Mouse (Mus musculus) right cerebral cortex, postnatal 36 days (tissue): ENCODE data around the gene Tnfrsf13b.

Experiments used
- DNase-seq, 2 experiments: peaks; one replicate each; pipeline ENCODE4 v3.0.0; 2022; ENCODE audit warnings: low spot score in 2 of 2, mixed read lengths in 1 of 2

The Tnfrsf13b gene

DNA sequence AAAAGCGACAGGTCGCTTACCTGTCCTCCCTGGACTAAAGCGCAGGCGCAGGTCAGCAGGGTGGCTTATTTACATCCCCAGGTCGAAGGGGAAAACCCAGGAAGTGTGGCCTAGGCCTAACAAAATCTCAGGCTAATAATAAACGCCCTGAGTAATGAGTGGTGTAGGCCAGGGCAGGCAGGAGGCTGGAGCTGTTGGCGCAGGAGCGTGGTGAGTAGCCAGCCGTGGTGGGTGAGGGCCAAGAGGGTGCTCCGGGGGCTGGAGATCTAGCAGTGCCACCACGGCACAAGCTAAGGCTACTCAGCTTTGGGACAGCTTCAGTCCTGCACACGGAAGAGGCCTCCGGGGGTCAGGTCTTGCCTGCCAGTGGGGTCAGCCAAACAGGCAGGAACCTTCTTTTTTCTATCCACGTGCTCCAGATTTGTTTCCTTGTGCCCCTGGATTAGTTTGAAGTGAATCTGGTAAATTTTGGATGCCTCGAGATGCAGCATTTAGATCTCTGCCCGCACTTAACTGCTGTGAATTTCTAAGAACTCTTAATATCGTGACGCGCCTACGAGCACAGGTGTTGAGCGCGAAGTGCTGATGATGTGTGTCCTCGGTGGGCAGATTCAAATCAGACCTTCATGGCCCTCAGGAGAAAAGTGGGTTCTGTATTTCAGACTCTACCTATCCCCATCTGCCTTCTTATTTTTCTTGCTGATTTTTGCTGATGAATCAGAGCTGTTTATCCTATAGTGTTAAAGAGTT is at the start of gene Tnfrsf13b:
Gene Tnfrsf13b (plus strand): TSS at position 150 of the 750 bp plus-strand sequence.
- no peak for DNase-seq

DNA sequence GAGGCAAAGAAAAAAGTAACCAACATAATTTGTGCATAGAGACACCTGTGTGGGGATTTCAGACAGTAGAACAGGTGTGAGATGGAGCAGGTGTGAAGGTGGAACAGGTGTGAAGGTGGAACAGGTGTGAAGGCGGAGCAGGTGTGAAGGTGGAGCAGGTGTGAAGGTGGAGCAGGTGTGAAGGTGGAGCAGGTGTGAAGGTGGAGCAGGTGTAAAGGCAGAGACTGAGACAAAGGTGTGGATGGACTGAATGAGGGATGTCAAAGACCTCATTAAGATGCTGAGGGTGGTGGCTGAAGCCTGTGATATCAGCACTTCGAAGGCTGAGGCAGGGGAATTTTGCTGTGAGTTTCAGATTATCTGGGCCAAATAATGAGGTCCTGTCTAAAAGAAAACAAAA is 44.9 kb upstream of the Tnfrsf13b start:
- no peak for DNase-seq

DNA sequence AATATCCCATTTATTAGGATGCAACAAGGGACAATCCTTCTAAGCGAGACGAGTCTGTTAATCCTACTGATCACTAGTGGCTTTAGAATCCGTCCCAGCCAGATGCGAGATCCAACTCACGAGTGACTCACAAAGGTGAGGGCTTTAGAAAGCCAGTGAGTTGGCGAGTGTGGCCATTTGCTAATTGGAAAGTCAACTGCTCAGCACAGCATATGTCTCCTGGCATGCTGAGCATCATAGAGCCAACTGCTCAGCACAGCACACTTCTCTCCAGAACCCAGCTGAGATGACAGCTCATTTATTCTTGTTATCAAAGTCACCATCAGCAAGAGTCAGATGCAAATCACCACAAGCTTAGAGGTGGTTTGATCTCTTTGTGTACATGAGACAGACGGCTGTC is 36.4 kb upstream of the Tnfrsf13b start:
- DNase-seq: no peak

DNA sequence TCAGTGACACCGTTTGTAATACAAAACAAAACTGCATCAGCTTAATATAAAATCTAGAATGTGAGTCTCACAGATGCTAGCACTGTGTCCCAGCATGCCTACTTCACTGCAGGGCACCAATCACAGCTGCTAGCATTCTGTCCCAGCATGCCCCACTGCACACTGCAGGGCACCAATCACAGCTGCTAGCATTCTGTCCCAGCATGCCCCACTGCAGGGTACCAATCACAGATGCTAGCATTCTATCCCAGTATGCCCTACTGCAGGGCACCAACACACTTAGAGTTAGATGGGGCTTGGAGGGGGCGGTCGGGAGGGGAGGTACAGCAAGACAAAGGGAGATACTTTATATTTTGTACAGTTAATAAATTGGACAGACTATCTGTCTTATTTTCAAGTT is 35.4 kb upstream of the Tnfrsf13b start:
- DNase-seq: no peak

DNA sequence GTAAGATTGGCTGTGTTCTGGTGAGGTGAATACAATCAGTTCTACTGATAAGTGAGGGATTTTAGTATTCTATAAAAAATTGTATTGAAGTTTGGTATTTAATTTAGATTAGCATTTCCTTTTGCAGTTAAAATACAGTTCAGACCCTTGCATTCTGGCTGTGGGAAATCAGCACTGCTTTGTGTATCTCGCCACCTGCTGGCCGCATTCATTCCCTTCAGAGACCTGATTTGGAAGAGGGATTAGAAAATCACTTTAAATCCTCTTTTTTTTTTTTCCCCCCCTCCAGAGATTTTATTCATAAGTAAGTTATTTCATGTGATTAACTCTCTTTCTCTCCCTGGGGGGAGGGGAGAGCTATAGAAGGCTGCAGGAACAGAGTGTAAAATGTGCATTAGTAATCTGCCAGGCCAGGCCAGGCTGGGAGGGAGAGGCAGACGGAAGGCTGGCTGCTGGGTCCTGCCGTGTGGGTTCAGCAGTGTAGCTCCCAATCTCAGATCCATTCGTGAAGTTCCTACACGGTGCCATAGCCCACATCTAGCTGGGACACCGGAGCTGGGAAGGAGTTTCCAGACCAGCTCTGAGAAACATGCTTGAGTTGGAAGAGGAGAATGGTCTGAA is 34.8 kb upstream of the Tnfrsf13b start:
- DNase-seq: peak; percentile 43 to 60

DNA sequence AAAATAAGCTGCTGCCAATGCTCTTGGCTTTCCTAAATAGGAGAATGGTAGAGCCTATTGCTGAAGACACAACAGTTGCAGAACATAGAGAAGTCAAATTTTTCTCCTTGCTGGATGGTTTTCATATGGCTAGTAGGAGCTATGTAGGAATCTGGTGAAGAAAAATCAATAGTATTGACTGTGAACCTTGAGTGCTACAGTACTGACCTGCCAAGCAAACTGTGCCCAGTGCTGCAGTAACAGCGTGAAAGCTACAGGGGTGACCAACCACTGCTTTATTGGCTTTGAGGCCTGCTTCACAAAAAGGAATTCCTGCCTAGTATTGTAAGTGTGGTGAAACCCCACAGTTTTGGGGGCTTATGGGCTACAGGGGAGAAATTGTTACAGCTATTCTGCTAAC is 28.5 kb upstream of the Tnfrsf13b start:
- DNase-seq: no peak

DNA sequence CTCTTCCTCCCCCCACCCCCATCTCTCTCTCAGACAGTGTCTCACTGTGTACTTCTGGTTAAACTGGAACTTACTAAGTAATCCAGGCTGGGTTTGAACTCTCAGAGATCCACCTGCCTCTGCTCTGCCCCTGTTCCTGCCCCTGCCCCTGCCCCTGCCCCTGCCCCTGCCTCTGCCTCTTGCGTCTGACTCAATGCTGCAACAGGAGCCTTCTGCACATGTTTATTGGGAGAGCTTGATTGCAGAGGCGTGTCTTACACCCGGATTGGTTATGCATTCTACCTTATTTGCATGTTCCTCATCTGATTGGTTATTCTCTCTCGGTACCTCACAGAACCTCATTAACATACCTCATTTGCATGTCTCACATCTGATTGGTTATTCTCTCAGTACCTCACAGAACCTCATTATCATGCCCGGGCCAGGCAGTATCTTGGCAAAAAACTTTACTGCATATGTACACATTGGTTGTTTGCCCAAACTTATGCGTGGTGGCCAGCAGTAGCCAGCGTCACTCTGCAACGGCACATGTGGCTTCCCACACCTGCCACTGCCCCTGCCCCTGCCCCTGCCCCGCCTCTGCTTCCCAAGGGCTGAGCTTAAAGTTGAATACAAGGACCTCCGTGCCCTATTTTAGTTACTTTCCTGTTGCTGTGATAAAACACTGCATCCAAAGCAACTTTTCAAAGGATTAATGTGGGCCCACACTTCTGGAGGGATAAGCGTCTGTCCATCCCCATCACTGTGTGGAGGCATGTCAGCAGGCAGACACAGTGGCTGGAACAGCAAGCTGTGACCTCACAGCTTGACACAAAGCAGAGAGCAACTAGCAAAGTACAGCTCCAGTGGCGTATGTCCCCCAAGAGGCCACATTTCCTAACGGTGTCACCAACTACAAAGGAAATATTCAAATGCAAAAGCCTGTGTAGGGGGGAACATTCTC is 23.9 kb upstream of the Tnfrsf13b start:
- no peak for DNase-seq

DNA sequence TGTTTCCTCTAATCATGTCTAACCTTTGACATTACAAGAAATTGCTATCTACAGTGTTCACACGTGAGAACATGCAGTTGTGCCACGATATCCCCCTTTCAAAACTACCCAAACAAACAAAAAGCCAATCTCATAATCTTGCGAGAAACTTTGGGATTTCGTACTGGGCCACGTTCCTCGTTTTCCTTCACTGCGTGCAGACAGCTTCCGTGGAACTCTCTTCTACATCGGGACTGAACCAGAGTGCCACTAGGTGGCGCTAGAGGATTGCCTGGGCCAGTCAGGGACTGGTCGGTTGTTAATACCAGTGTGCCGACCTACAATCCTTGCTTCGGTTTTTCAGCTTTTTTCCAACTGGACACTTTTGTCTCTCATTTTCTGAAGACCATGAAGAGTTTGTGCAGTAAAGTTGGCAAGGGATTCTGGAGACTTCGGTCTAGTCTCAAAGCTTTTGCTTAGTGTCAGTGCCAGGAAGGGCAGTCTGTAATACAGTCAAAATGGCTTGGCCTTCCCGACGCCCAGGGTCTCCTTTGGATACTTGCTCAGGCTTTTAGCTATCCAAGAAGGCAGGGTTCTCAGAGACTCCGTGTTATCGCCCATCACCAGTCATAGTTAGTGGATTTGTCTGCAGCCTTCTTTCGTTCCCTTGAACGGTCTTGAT is 22.2 kb upstream of the Tnfrsf13b start:
- DNase-seq: peak; percentile 56 to 57

DNA sequence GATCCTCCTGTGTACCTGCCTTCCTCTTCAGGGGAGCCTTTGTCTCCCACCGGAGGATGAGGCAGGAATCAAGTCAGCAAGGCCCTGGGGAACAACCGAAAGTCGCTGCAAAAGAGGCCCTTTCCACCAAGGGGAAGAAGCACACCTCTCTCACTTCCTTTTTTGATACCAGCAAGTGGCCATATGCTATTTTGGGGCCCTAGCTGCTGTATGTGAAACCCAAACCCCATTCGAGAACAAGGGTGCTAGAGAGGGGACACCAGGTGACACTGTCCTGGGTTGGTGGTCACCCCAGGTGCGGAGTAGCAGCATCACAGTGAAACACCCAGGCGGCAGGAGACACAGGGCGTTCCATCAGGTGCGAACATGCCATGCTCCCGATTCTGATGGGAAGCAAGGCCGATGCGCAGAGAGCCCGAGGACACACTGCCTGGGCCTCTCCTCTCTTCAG is 17.6 kb upstream of the Tnfrsf13b start:
- DNase-seq: no peak

DNA sequence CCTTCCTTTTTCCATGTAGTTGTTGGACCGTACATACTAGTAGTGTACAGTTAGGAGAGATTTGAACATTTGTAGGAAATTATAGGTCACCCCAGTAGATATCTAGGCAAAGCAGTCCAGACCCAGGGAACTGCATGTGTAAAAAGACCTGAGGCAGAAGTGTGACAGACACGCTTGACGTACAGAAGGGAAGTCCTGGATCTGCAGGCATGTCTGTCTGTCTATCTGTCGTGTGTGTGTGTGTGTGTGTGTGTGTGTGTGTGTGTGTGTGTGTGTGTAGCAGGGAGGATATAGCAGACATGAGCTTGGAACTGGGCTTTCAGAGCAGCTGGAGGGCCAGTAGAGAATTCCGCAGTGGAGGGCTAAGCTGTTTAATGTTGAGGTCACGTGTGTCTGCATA is 16.8 kb upstream of the Tnfrsf13b start:
- no peak for DNase-seq

DNA sequence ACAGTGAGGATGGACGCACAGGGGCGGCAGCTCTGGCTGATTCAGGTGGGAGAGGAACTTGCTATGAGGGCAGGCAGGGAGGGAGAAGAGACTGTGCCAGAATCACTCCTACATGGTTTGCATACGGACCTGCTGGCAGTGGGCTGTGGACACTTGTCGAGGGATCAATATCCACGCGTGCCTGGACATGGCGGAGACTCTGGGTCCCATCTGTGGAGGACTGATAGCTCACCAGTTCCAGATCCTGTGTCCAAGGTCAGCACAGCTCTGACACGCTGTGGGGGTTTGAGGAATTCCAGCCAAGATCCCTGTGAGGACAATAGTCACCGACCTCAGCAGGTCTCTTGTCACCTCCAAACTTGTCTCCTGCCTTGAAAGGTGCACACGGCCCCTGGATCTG is 16.4 kb upstream of the Tnfrsf13b start:
- no peak for DNase-seq

DNA sequence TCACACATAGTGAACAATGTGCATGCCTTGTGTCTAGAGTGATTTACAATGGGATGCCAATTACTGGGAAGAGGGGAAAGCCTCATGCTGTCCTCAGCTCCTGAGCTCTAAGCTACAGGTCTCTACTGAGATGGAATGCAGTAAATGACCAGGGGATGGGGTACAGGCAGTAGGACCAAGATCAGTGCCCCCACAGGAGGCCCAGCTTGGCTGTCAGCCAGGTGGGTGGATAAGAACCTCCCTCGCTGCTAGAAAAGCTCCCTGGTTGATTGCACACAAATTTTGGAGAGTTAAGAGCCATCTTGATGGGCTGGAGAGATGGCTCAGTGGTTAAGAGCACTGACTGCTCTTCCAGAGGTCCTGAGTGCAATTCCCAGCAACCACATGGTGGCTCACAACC is 15.6 kb upstream of the Tnfrsf13b start:
- DNase-seq: no peak

DNA sequence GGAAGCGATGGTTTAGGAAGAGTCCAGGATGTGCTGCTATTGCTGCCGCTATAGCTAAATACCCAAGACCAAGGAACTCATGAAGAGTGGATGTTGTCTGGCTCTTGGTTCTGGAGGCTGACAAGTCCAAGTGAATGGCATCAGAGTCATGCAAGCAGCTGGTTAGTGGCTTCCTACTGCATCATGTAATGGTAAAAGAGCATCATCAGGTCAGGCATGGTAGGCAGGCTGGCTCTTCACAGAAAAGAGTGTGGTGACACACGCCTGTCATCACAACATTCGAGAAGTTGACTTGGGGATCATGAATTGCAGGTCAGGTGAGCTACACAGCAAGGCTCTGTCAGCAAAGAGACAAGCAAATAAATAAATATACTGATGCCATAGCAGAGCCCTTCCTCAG is 15.1 kb upstream of the Tnfrsf13b start:
- no peak for DNase-seq

DNA sequence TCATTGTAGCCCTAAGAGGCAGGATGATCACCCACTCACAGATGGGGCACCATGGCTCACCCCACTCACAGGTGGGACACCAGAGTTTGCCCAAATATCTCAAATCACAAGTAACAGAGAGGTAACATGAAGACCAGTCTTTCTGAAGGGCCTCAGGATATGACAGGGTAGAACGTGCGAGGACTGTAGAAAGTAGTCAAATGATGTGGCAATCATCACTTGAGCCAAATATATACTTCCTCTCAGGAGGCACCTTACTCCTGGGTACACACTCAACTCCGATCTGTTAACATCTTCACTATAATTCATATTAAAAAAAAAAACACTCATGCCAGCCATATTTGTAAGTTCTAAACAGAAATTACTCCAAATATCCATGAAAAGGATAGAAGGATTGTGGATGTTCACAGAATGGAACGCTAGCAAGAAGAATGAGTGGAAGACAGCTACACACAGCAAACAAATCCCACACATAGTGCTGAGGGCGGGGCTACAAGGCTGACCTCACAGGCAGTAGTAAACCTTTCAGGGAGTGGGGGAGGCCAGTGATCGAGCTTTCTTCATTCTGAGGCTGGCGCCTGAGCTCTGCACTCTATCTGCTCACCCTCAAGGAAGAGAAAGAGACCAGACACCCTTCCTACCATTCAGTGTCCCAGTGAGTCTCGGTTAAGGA is 14.1 kb upstream of the Tnfrsf13b start:
- DNase-seq: no peak

DNA sequence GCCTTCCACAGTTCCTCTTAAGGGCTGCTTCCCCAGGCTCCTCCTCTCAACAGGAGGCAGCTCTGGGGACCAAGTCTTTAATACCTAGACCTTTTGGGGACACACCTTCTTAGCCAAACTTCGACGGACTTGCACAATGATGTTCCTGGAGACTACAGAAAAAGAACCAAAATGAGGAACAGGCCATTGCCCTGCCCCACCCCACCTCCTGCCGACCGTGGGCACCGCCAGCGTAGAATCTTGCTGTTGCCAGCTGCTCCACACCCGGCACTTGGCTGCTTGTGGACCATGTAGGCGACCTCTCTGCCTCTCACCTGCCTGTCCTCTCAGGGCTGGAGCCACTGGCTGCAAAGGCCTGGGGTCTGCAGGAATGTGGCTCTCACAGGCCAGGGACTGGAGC is 10.3 kb upstream of the Tnfrsf13b start:
- DNase-seq: no peak

DNA sequence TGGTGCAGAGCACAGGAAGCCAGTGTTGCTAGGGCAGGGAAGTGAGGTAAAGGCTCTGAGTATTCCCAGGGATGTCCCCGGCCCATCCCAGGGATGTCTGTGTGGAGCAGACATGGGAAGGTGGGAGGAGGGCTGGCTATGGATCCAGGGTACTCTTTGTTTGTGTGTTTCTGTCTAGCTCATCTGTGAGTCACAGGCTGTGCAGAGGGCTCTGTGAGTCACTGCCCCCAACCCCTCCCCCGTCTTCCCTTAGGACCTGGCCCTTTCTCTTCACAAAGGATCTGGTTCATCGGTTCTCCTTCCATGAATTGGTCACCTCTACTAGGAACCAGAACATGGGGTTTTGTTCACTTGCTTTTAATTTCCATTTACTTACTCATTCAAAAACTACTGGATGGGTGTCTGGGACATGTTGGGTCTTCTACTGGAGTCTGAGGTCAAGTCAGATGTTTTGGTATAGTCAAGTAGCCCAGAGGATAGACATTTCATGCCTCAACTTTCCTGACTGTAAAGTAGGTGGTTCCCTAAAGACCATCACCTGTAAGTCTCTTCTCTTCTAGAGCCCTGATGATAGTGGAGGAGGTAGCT is 6.5 kb upstream of the Tnfrsf13b start:
- no peak for DNase-seq

DNA sequence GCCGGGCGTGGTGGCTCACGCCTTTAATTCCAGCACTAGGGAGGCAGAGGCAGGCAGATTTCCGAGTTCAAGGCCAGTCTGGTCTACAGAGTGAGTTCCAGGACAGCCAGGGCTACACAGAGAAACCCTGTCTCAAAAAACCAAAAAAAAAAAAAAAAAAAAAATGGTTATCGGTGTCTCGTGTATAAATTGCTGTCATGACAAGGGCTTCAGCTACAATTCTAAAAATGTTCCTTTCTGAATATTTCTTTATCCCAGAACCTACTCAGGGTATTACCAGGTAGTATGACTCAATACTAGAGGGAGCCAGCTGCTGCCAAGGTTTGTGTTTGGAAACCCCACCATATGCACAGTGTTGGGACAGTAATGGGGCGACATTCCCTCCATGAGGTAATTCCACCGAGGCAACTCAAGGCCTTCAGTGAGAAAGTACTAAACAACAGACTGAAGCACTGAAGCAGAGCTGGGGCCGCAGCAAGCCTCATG is 4.2 kb upstream of the Tnfrsf13b start:
- no peak for DNase-seq

DNA sequence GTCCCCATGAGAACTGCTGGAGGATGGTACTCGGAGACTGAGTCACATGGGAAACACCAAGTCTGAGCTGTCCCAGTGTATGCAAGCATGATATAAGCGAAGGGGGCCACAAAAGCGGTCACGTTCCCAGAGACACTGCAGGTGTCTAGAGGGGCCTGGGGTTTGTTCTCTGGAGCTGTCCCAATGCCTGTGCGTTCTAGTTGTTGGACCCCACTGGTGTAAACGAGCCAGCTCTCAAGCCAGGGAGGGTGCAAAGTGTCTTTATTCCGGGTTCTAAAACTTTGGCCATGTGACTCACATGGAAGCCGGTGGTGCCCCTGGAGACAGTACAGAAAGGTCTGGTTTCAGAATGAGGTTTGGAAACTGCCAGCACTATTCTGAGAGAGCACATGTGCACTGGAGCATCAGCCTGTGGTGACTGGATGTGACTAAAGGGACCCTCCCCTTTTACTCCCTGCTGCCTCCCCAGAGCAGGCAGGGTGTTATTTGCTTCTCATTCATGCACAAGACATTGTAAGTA is 3.7 kb upstream of the Tnfrsf13b start:
- no peak for DNase-seq

DNA sequence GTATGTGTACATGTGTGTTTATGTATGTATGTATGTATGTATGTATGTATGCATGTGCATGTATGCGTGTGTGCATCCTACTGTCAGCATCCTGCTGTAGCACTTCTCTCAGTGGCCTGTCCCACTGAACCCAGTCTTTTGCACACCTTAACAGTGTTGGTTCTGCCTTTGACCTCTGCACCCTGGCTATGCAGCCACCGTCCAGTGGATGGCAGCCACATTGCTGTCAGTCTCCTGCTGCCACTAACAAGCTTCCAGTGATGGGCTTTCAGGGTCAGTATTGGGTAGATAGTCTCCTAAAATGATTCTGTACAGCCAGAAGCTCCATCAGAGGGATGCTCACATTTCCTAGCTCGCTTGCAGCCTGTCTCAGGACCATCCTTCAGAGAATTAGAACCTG is 2.7 kb upstream of the Tnfrsf13b start:
- no peak for DNase-seq

DNA sequence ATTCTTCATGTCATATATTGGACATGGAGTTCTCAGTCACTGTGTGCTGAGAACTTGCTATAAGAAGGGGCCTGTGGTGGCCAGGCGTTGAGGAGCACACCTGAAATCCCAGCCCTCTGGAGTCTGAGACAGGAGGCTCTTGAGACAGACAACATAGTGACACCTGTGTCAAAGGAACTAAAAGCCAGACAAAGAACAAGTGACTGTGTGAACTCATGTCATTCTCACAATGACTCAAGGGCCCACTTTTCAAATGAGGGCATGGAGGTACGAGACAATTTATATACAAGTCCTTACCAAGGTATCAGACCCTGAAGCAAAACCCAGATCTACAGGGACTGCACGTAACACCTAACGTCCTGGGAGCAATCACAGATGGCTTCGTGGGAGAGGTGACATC is 585 bp upstream of the Tnfrsf13b start:
- DNase-seq: no peak
